Mouse (Mus musculus): ENCODE measurements around the gene C1qtnf3.

DNA sequence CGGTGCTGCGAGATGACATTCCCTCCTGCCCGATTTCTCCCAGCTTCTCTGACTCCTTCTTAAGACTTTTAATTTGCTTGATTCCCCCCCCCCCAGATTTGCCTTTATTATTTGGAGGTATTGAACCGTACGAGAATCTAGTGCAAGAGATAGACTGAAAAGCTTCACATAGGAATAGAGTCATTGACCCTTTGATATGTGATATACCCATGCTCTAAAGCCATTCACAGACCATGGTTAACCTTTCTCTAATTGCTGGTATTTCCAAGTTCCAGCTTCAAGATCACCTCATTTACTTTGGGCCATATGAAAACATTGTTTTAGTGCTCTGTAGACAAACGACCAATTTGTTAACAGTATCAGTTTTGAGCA, 29.9 kb downstream of the C1qtnf3 start:
- TF ChIP-seq EP300 (IDR thresholded peaks at IDR 0.05; ENCODE audit: low read depth): no peak
- TF ChIP-seq CTCF (IDR thresholded peaks at IDR 0.05; ENCODE audit: low read depth): no peak
